Mouse (Mus musculus) olfactory bulb, adult 2 months (tissue): ENCODE measurements around the gene Fam124b. TPM values are rescaled to one million over a fixed set of nuclear protein-coding genes. Genes with fewer than 3 reads are reported as not detected.

ENCODE experiments used
- H3K27ac ChIP-seq: fragments of 200-500 bp; 2 replicates; pipeline ENCODE4 v1.5.1; 2012; ENCODE audit warnings: low read depth, low read length; ENCODE audit not compliant: insufficient read depth
- H3K4me1 ChIP-seq: fragments of 200-500 bp; 2 replicates; pipeline ENCODE4 v1.6.1; 2012; ENCODE audit warnings: low read length; ENCODE audit not compliant: control insufficient read depth, insufficient read depth
- H3K4me3 ChIP-seq: fragments of 200-500 bp; 2 replicates; pipeline ENCODE4 v1.5.1; 2012; ENCODE audit warnings: mild to moderate bottlenecking, low read depth, low read length, moderate library complexity; ENCODE audit not compliant: insufficient read depth
- CTCF ChIP-seq: fragments of 200-500 bp; IDR thresholded peaks from 2 replicates; pipeline ENCODE4 v1.5.1; 2012; ENCODE audit warnings: low read depth, mild to moderate bottlenecking, low read length, moderate library complexity; ENCODE audit not compliant: insufficient read depth
- POLR2A ChIP-seq: fragments of 200-500 bp; IDR thresholded peaks from 2 replicates; pipeline ENCODE4 v1.6.1; 2012; ENCODE audit warnings: mild to moderate bottlenecking, low read depth, low read length, moderate library complexity; ENCODE audit not compliant: insufficient read depth
- WGBS: fragments of 180-500 bp; shearing (Covaris S2); methylation state at CpG from one replicate; pipeline ENCODE4 v1.1.7; 2018; 5-methylcytosine and 5-hydroxymethylcytosine counted together
- polyA plus RNA-seq: library from polyadenylated mRNA; stranded (reverse); fragments of >200 nt; gene quantifications from 2 replicates; pipeline ENCODE4 v1.2.4, GENCODE M21; 2012; ENCODE audit warnings: low replicate concordance; ENCODE audit not compliant: missing spikeins, insufficient read depth, insufficient read length

Gene Fam124b
- polyA plus RNA-seq, 1 experiment: not detected

GRCm38 (mm10) chr1:80239481-80239880, 21.2 kb upstream of the Fam124b start:
- 80% methylated on average over 11 of the region's 11 CpGs for WGBS
- no peak overlapping the region for H3K4me3 ChIP-seq
- H3K4me1 ChIP-seq: peaks cover 8% of the 10 kb centered on the region
- H3K27ac ChIP-seq: no peak overlapping the region
- no peak for TF ChIP-seq CTCF
- no peak for TF ChIP-seq POLR2A

GRCm38 (mm10) chr1:80236951-80237702, 18.9 kb upstream of the Fam124b start:
- peak overlapping the region; percentile 56; the same call in 1 of the 2 replicates for H3K27ac ChIP-seq
- H3K4me1 ChIP-seq: peaks cover 8% of the 10 kb centered on the region
- no peak for TF ChIP-seq CTCF
- no peak for TF ChIP-seq POLR2A
- H3K4me3 ChIP-seq: no peak overlapping the region
- WGBS: 50% methylated on average over 11 of the region's 11 CpGs

GRCm38 (mm10) chr1:80236126-80236525, 17.9 kb upstream of the Fam124b start:
- TF ChIP-seq CTCF: no peak
- TF ChIP-seq POLR2A: no peak
- Histone ChIP-seq H3K4me3 (no peak overlapping the region), H3K4me1 (peaks cover 8% of the 10 kb centered on the region), H3K27ac (no peak overlapping the region)
- WGBS: 27% methylated on average over 1 of the region's 1 CpGs

GRCm38 (mm10) chr1:80230612-80231011, 12.3 kb upstream of the Fam124b start:
- TF ChIP-seq CTCF (no peak), POLR2A (no peak)

GRCm38 (mm10) chr1:80224839-80225412, 6.7 kb upstream of the Fam124b start:
- Histone ChIP-seq H3K4me3 (no peak overlapping the region), H3K4me1 (0 out of 2 replicates have a peak, but pooled peaks cover 5% of the 10 kb centered on the region), H3K27ac (no peak overlapping the region)
- 48% methylated on average over 3 of the region's 3 CpGs for WGBS
- TF ChIP-seq POLR2A: no peak

More at GRCm38 (mm10) chr1:80230612-80231011, 12.3 kb upstream of the Fam124b start:
- Histone ChIP-seq H3K4me1 (no peaks in the 10 kb centered on the region), H3K4me3 (no peak overlapping the region), H3K27ac (no peak overlapping the region)
- 85% methylated on average over 1 of the region's 1 CpGs for WGBS

GRCm38 (mm10) chr1:80221151-80221550, 2.9 kb upstream of the Fam124b start:
- Histone ChIP-seq H3K27ac (no peak overlapping the region), H3K4me3 (no peak overlapping the region), H3K4me1 (0 out of 2 replicates have a peak, but pooled peaks cover 5% of the 10 kb centered on the region)
- TF ChIP-seq CTCF: no peak
- no peak for TF ChIP-seq POLR2A
- 22% methylated on average over 4 of the region's 4 CpGs for WGBS

GRCm38 (mm10) chr1:80213826-80214225, 4.4 kb downstream of the Fam124b start:
- Histone ChIP-seq H3K27ac (no peak overlapping the region), H3K4me3 (no peak overlapping the region), H3K4me1 (peaks cover 3% of the 10 kb centered on the region; the same call in 1 of the 2 replicates)
- TF ChIP-seq CTCF (no peak), POLR2A (no peak)
- 75% methylated on average over 9 of the region's 9 CpGs for WGBS

GRCm38 (mm10) chr1:80213146-80213545, 5.1 kb downstream of the Fam124b start:
- WGBS: 86% methylated on average over 10 of the region's 10 CpGs
- no peak overlapping the region for H3K4me3 ChIP-seq

GRCm38 (mm10) chr1:80202314-80202713, 16.0 kb downstream of the Fam124b start:
- 88% methylated on average over 3 of the region's 3 CpGs for WGBS
- no peak overlapping the region for H3K27ac ChIP-seq
- TF ChIP-seq CTCF (no peak), POLR2A (no peak)
- no peaks in the 10 kb centered on the region for H3K4me1 ChIP-seq
- H3K4me3 ChIP-seq: no peak overlapping the region

More at GRCm38 (mm10) chr1:80213146-80213545, 5.1 kb downstream of the Fam124b start:
- Histone ChIP-seq H3K27ac (no peak overlapping the region), H3K4me1 (peaks cover 3% of the 10 kb centered on the region; the same call in 1 of the 2 replicates)
- TF ChIP-seq POLR2A (no peak), CTCF (no peak)
